Mouse (Mus musculus) liver, adult 2 months (tissue): Measurements from ENCODE around the gene Apoa5. TPM values are rescaled to one million over a fixed set of nuclear protein-coding genes. Genes with fewer than 3 reads are reported as not detected.

Experiments
- DNase-seq: peaks from one replicate; pipeline ENCODE4 v3.0.0-alpha.2; 2011; ENCODE audit warnings: low read depth, low spot score; ENCODE audit errors: extremely low read depth
- H3K27ac ChIP-seq: fragments of 200-500 bp; replicated peaks from 2 replicates; pipeline ENCODE4 v1.5.1; 2012; ENCODE audit warnings: low read depth, mild to moderate bottlenecking, control low read depth, inconsistent platforms, low read length; ENCODE audit not compliant: insufficient read depth
- H3K27me3 ChIP-seq: fragments of 200-500 bp; 2 replicates; pipeline ENCODE4 v1.6.1; 2012; ENCODE audit warnings: mild to moderate bottlenecking, moderate library complexity, low read length, inconsistent platforms; ENCODE audit not compliant: control insufficient read depth, insufficient read depth
- H3K36me3 ChIP-seq: fragments of 200-500 bp; 2 replicates; pipeline ENCODE4 v1.6.1; 2012; ENCODE audit warnings: low read length, inconsistent platforms; ENCODE audit not compliant: control insufficient read depth, insufficient read depth
- H3K4me1 ChIP-seq: fragments of 200-500 bp; 2 replicates; pipeline ENCODE4 v1.6.1; 2011; ENCODE audit warnings: low read length; ENCODE audit not compliant: control insufficient read depth, insufficient read depth
- H3K4me3 ChIP-seq: fragments of 200-500 bp; 2 replicates; pipeline ENCODE4 v1.5.1; 2011; ENCODE audit warnings: low read depth, mild to moderate bottlenecking, control low read depth, low read length, moderate library complexity; ENCODE audit not compliant: insufficient read depth
- H3K79me2 ChIP-seq: fragments of 200-500 bp; 2 replicates; pipeline ENCODE4 v1.6.1; 2012; ENCODE audit warnings: inconsistent platforms, mild to moderate bottlenecking, low read length, moderate library complexity; ENCODE audit not compliant: control insufficient read depth, insufficient read depth
- H3K9ac ChIP-seq: fragments of 200-500 bp; 2 replicates; pipeline ENCODE4 v1.6.1; 2012; ENCODE audit warnings: low read depth, mild to moderate bottlenecking, control low read depth, inconsistent platforms, low read length
- CTCF ChIP-seq: fragments of 200-500 bp; IDR thresholded peaks from 2 replicates; pipeline ENCODE4 v1.5.1; 2011; ENCODE audit warnings: low read depth, low read length, control low read depth
- POLR2A ChIP-seq: fragments of 200-500 bp; IDR thresholded peaks from 2 replicates; pipeline ENCODE4 v1.6.1; 2011; ENCODE audit warnings: low read length, control low read depth; ENCODE audit not compliant: insufficient read depth; ENCODE audit errors: extremely low read depth
- WGBS: fragments of 180-500 bp; shearing (Covaris S2); methylation state at CpG from one replicate; pipeline ENCODE4 v1.1.7; 2018; 5-methylcytosine and 5-hydroxymethylcytosine counted together
- polyA plus RNA-seq: library from polyadenylated mRNA; depleted of rRNA; stranded (reverse); fragments of >200 nt; gene quantifications from 2 replicates; pipeline ENCODE4 v1.2.3, GENCODE M21; 2012
- total RNA-seq: library from RNA; depleted of rRNA; stranded (reverse); fragments of >200 nt; gene quantifications from 2 replicates; pipeline ENCODE4 v1.2.3, GENCODE M21; 2014

The Apoa5 gene
- total and polyA plus RNA-seq, 2 experiments = 771 to 3,079 TPM

DNA sequence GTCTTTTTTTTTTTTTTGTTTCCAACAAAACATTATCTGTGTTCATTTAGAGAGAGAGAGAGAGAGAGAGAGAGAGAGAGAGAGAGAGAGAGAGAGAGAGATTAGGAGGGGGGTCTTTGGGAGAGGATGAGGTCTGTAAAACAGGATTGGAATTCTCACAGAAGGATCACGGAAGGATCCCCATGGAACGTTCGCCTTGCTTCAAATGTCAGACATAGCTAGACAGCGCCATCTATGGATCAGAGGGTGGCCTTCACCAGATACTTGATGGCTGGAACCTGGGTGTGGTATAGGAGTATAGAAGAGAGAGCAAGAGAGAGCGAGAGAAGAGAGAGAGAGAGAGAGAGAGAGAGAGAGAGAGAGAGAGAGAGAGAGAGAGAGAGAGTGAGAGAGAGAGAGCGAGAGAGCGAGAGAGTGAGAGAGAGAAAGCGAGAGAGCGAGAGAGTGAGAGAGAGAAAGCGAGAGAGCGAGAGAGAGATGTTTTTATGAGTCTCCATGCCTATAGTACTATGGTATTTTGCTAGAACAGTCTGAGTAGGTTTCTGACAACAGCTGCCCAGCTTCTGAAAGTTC lies 21.6 kb upstream of the Apoa5 start:
- TF ChIP-seq CTCF = peak; percentile 72
- no peak for TF ChIP-seq POLR2A
- DNase-seq = peak; percentile 78
- Histone ChIP-seq H3K4me1 (peaks cover 9% of the 10 kb centered on the region; the same call in 1 of the 2 replicates), H3K79me2 (no peaks in the 10 kb centered on the region; the same call in 1 of the 2 replicates), H3K27ac (no peak overlapping the region), H3K9ac (no peak overlapping the region), H3K27me3 (no peaks in the 10 kb centered on the region), H3K4me3 (no peak overlapping the region), H3K36me3 (no peaks in the 10 kb centered on the region)
- 24% methylated on average over 11 of the region's 11 CpGs for WGBS

DNA sequence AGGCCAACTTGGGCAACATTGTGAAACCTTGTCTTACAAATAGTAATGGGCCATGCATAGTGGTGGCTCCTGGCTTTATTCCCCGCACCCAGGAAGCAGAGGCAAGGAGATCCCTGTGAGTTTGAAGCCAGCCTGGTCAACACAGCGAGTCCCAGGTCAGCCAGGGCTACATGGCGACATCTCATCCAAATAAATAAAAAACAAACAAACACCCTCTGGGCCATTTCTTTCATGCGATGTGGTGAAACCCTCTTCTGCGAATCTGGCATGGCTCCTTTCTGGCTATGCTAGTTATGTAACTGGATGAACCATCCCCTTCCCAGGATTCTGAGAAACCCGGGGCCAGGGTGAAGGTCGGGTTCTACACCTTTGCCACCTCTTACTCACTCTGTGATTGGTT lies 12.3 kb upstream of the Apoa5 start:
- Histone ChIP-seq H3K9ac (peak overlapping the region; percentile 9; the same call in 1 of the 2 replicates), H3K27ac (peak overlapping the region; percentile 83), H3K4me1 (peaks cover 28% of the 10 kb centered on the region), H3K27me3 (no peaks in the 10 kb centered on the region), H3K79me2 (no peaks in the 10 kb centered on the region), H3K4me3 (no peak overlapping the region), H3K36me3 (no peaks in the 10 kb centered on the region)
- peak; percentile 99 for DNase-seq
- WGBS = 23% methylated on average over 7 of the region's 7 CpGs
- no peak for TF ChIP-seq CTCF
- no peak for TF ChIP-seq POLR2A

DNA sequence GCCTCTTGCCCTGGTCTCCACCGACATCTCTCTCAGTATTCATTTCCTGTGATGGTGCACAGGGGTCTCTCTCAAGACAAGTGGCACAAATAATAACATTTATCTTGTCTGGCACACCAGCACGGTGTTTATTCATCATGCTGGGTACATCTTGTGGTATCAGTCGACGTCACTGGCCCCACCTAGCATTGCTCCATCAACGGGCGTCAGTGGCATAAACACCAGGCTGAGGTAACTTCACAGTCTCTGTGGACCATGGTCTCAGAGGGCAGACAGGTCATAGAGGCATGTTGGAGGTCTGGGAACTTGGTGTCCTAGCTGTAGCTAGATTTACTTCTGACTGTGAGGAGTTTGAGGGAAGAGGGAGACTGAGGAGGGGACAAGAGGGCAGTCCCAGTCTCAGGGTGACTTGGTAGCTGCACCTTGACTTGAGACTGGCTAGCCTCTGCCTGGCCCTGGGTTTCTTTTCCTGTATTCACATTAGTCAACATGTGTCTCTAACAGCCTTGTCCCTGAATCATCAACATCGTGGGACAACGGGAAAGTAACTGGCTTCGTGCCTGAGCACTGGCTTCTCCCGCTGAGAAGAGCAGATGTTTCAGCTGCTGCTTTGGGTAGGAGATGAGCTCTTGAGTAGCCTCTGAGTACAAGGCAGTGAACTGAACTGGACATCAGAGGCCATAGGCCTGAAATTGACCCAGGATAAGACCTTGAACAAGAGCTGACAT lies 11.6 kb upstream of the Apoa5 start:
- Histone ChIP-seq H3K4me1 (peaks cover 30% of the 10 kb centered on the region), H3K27ac (peak overlapping the region; percentile 97), H3K27me3 (no peaks in the 10 kb centered on the region), H3K79me2 (no peaks in the 10 kb centered on the region), H3K36me3 (no peaks in the 10 kb centered on the region), H3K4me3 (no peak overlapping the region; the same call in 1 of the 2 replicates), H3K9ac (peak overlapping the region; percentile 67)
- no peak for TF ChIP-seq CTCF
- no peak for TF ChIP-seq POLR2A
- peak; percentile 99 for DNase-seq
- 15% methylated on average over 10 of the region's 10 CpGs for WGBS

DNA sequence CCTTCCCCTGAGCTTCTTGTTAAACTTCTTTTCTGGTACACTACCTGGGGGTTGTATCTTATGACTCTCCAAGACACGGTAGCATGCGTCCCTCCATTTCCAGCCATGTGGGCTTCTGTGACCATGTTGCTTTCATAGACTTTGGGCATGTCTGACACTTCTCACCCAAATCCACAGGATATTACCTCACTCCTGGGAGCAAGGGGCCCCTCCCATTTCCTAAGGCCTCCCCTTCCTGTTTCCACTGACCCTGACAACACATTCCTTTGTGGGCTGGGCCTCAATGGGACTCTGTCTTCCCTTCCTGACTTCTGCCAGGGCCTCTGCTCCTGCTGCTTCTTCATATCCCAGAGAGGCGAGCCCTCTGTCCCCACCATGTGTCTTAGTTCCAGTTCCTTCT lies 10.9 kb upstream of the Apoa5 start:
- Histone ChIP-seq H3K79me2 (no peaks in the 10 kb centered on the region), H3K27me3 (no peaks in the 10 kb centered on the region), H3K27ac (peak overlapping the region; percentile 97), H3K9ac (peak overlapping the region; percentile 69), H3K4me1 (peaks cover 30% of the 10 kb centered on the region), H3K36me3 (no peaks in the 10 kb centered on the region), H3K4me3 (no peak overlapping the region)
- TF ChIP-seq POLR2A (no peak), CTCF (no peak)
- 31% methylated on average over 3 of the region's 3 CpGs for WGBS
- DNase-seq = peak; percentile 88

DNA sequence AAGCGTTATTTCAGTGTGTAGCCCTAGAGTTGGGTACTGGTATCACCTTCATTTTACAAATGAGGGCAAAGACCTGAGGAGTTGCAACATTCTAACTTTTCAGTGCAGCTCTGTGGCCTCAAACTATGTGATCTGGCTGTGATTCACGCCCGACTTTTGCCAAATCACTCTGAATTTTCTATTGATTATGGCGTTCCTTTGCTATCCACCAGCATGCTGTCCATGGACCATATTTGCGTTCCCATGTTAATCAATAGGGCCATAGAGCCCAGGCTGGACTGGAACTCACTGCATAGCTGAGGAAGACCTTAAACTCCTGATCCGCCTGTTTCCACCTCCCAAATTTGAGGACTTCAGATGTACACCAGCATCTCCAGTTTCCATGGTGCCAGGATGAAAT lies 9.3 kb upstream of the Apoa5 start:
- H3K4me1 ChIP-seq = peaks cover 30% of the 10 kb centered on the region
- no peaks in the 10 kb centered on the region for H3K27me3 ChIP-seq
- H3K9ac ChIP-seq = peak overlapping the region; percentile 18; the same call in 1 of the 2 replicates
- H3K79me2 ChIP-seq = no peaks in the 10 kb centered on the region
- 30% methylated on average over 6 of the region's 6 CpGs for WGBS
- H3K4me3 ChIP-seq = no peak overlapping the region
- DNase-seq = peak; percentile 99
- no peak for TF ChIP-seq CTCF
- H3K36me3 ChIP-seq = no peaks in the 10 kb centered on the region
- peak overlapping the region; percentile 94 for H3K27ac ChIP-seq

DNA sequence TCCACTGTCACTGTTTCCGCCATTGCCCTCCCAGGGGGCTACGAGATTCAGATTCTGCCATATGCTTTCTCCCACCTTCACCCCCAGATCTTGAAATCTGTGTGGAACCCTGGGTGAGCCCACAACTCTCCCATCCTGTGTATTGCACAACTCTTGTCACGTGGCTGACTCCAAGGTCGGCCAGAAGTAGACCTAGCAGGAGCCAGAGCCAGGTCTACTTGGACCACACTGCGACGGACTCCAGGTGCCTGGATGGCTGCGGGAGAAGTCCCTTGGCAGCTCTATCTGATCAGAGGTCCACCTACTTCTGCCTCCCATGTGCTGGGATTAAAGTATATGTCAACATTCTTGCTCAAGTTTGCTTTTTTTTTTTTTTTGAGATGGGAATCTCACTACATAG lies 7.3 kb upstream of the Apoa5 start:
- Histone ChIP-seq H3K9ac (no peak overlapping the region), H3K4me1 (peaks cover 27% of the 10 kb centered on the region), H3K27me3 (no peaks in the 10 kb centered on the region), H3K36me3 (no peaks in the 10 kb centered on the region), H3K27ac (peak overlapping the region; percentile 94), H3K4me3 (no peak overlapping the region), H3K79me2 (no peaks in the 10 kb centered on the region)
- peak; percentile 98 for DNase-seq
- TF ChIP-seq CTCF (no peak), POLR2A (no peak)
- 34% methylated on average over 7 of the region's 7 CpGs for WGBS
